In genomic region chr10:80827870-80828420, GRCm38 (mm10) we compare ENCODE assay signal across 9 mouse cellular contexts. TPM values are rescaled to one million over a fixed set of nuclear protein-coding genes. Genes with fewer than 3 reads are reported as not detected.
DNase-seq lines count a peak whose midpoint lies in the region; ATAC-seq and TF ChIP-seq lines count a peak whose summit lies in the region.
"Had no signal": no experiment of that assay in that cellular context is flagged by ENCODE, and none has a peak within 500 bp of the region (broad histone marks: within the 10 kb centered on the region; RNA-seq: fewer than 3 reads in every experiment).

No protein-coding gene starts in this region.

- H3K27me3 ChIP-seq in kidney, adult 2 months (replicated peaks; ENCODE audit: control insufficient read depth, insufficient read depth, low read length) = no peaks in the 10 kb centered on the region
- H3K27me3 ChIP-seq in hindbrain, embryonic 13.5 days = peaks cover 1% of the 10 kb centered on the region
- no peaks in the 10 kb centered on the region for H3K27me3 ChIP-seq in midbrain, embryonic 14.5 days (ENCODE audit: control insufficient read depth, insufficient read depth, low read length)
- H3K27me3 ChIP-seq: Patski had no signal

- peak overlapping the region; percentile 80 for H3K4me3 ChIP-seq in kidney, adult 2 months (ENCODE audit: insufficient read depth, low read depth, low read length)
- H3K4me3 ChIP-seq in brown adipose tissue, adult 24 weeks (ENCODE audit: insufficient read depth, low read depth, low read length) = peak overlapping the region; percentile 98
- peak overlapping the region; percentile 80 for H3K4me3 ChIP-seq in hindbrain, embryonic 13.5 days
- peak overlapping the region; percentile 74 for H3K4me3 ChIP-seq in midbrain, embryonic 14.5 days (replicated peaks; ENCODE audit: low read depth, low read length)

- no peak for ATAC-seq in hindbrain, embryonic 13.5 days (ENCODE audit: low FRiP score)
- no peak for ATAC-seq in midbrain, embryonic 14.5 days (ENCODE audit: low FRiP score, low TSS enrichment)
- ATAC-seq: Patski had no signal

- TF ChIP-seq POLR2A in kidney, adult 2 months (IDR thresholded peaks at IDR 0.05; ENCODE audit: low read depth, low read length) = no peak

- H3K36me3 ChIP-seq in kidney, adult 2 months (ENCODE audit: control insufficient read depth, insufficient read depth, low read length) = no peaks in the 10 kb centered on the region
- peaks cover 32% of the 10 kb centered on the region for H3K36me3 ChIP-seq in hindbrain, embryonic 13.5 days
- peaks cover 24% of the 10 kb centered on the region for H3K36me3 ChIP-seq in midbrain, embryonic 14.5 days (ENCODE audit: control insufficient read depth, insufficient read depth, low read length)

- 35% methylated on average over 10 of the region's 10 CpGs for WGBS in kidney, adult 2 months
- 80% methylated on average over 10 of the region's 10 CpGs for WGBS in hindbrain, embryonic 13.5 days
- WGBS in midbrain, embryonic 14.5 days = 80% methylated on average over 10 of the region's 10 CpGs

- H3K4me2 ChIP-seq in hindbrain, embryonic 13.5 days = peak overlapping the region; percentile 100
- H3K4me2 ChIP-seq in midbrain, embryonic 14.5 days (ENCODE audit: low read length) = peak overlapping the region; percentile 92

- peaks cover 26% of the 10 kb centered on the region for H3K4me1 ChIP-seq in kidney, adult 2 months (ENCODE audit: control insufficient read depth, insufficient read depth, low read length)
- no peaks in the 10 kb centered on the region; the same call in 1 of the 2 replicates for H3K4me1 ChIP-seq in brown adipose tissue, adult 24 weeks (ENCODE audit: control insufficient read depth, insufficient read depth, insufficient read length, low read length)
- peaks cover 40% of the 10 kb centered on the region for H3K4me1 ChIP-seq in hindbrain, embryonic 13.5 days (replicated peaks)
- peaks cover 10% of the 10 kb centered on the region for H3K4me1 ChIP-seq in midbrain, embryonic 14.5 days (ENCODE audit: control insufficient read depth, insufficient read depth, low read length)

- H3K9ac ChIP-seq in hindbrain, embryonic 13.5 days = peak overlapping the region; percentile 92
- peak overlapping the region; percentile 84; the same call in 1 of the 2 replicates for H3K9ac ChIP-seq in midbrain, embryonic 14.5 days (replicated peaks; ENCODE audit: low read length)

- peak; percentile 18 for DNase-seq in kidney, adult 2 months
- no peak for DNase-seq in kidney, adult 11 months
- DNase-seq in midbrain, embryonic 14.5 days = no peak
- no peak for DNase-seq in embryo, embryonic 10 days (ENCODE audit: low spot score)
- no peak for DNase-seq in kidney, postnatal 25 days
- DNase-seq in spleen, postnatal 4 days (ENCODE audit: low spot score in 2 of 2) = no peak

- no peak overlapping the region for H3K27ac ChIP-seq in kidney, adult 2 months (ENCODE audit: insufficient read depth, low read depth, low read length)
- no peak overlapping the region for H3K27ac ChIP-seq in brown adipose tissue, adult 24 weeks (replicated peaks; ENCODE audit: low read depth, low read length)
- H3K27ac ChIP-seq in hindbrain, embryonic 13.5 days = no peak overlapping the region
- no peak overlapping the region for H3K27ac ChIP-seq in midbrain, embryonic 14.5 days (replicated peaks; ENCODE audit: low read depth, low read length)

- no peak for TF ChIP-seq CTCF in kidney, adult 2 months (conservative IDR thresholded peaks at IDR 0.05; ENCODE audit: insufficient read depth, insufficient read length, low read depth, low read length)

- H3K9me3 ChIP-seq in hindbrain, embryonic 13.5 days = no peaks in the 10 kb centered on the region
- no peaks in the 10 kb centered on the region for H3K9me3 ChIP-seq in midbrain, embryonic 14.5 days (ENCODE audit: control insufficient read depth, low read length)

RNA-seq across cellular contexts. Expression of gene Oaz1, which starts 1.5 kb away (rescaled TPM):
- 1,045 and 1,074 TPM in 2 replicates for polyA plus RNA-seq in kidney, adult 2 months (2012; rRNA removed)
- polyA plus RNA-seq in brown adipose tissue, adult 24 weeks (2012; ENCODE audit: insufficient read depth, insufficient read length, missing spikeins) = 447 and 892 TPM in 2 replicates
- polyA plus RNA-seq in hindbrain, embryonic 13.5 days (2015; fragmentation: Nextera tagmentation; extraction: Ambion mirVana) = 1,227 and 1,240 TPM in 2 replicates
- 1,218 and 1,334 TPM in 2 replicates for polyA plus RNA-seq in midbrain, embryonic 14.5 days (2014; fragmentation: Nextera tagmentation; extraction: Ambion mirVana)

RNA-seq across cellular contexts. Expression of gene Jsrp1, which starts 14.6 kb away (rescaled TPM):
- polyA plus RNA-seq in kidney, adult 2 months (2012; rRNA removed) = 0.20 and 3.2 TPM in 2 replicates
- polyA plus RNA-seq in brown adipose tissue, adult 24 weeks (2012; ENCODE audit: insufficient read depth, insufficient read length, missing spikeins) = 2.4 and 4.9 TPM in 2 replicates
- polyA plus RNA-seq in hindbrain, embryonic 13.5 days (2015; fragmentation: Nextera tagmentation; extraction: Ambion mirVana) = 0.56 and 0.95 TPM in 2 replicates
- 0.23 and 0.30 TPM in 2 replicates for polyA plus RNA-seq in midbrain, embryonic 14.5 days (2014; fragmentation: Nextera tagmentation; extraction: Ambion mirVana)
- polyA plus RNA-seq: Patski had no signal

RNA-seq across cellular contexts. Expression of gene Lingo3, which starts 15.9 kb away (rescaled TPM):
- polyA plus RNA-seq in kidney, adult 2 months (2012; rRNA removed) = 0.03 and 0.09 TPM in 2 replicates
- not detected in 2 replicates for polyA plus RNA-seq in brown adipose tissue, adult 24 weeks (2012; ENCODE audit: insufficient read depth, insufficient read length, missing spikeins)
- polyA plus RNA-seq in hindbrain, embryonic 13.5 days (2015; fragmentation: Nextera tagmentation; extraction: Ambion mirVana) = 3.4 and 3.5 TPM in 2 replicates
- 6.2 and 7.3 TPM in 2 replicates for polyA plus RNA-seq in midbrain, embryonic 14.5 days (2014; fragmentation: Nextera tagmentation; extraction: Ambion mirVana)

RNA-seq across cellular contexts. Expression of gene Amh, which starts 22.9 kb away (rescaled TPM):
- polyA plus RNA-seq in kidney, adult 2 months (2012; rRNA removed) = 0.17 and 0.23 TPM in 2 replicates
- not detected in 2 replicates for polyA plus RNA-seq in brown adipose tissue, adult 24 weeks (2012; ENCODE audit: insufficient read depth, insufficient read length, missing spikeins)
- polyA plus RNA-seq in hindbrain, embryonic 13.5 days (2015; fragmentation: Nextera tagmentation; extraction: Ambion mirVana) = 0.22 TPM in 1 of 2 replicates, not detected in the other
- 0.12 TPM in 1 of 2 replicates, not detected in the other for polyA plus RNA-seq in midbrain, embryonic 14.5 days (2014; fragmentation: Nextera tagmentation; extraction: Ambion mirVana)

RNA-seq across cellular contexts. Expression of gene Lsm7, which starts 27.1 kb away (rescaled TPM):
- 79.0 and 98.1 TPM in 2 replicates for polyA plus RNA-seq in kidney, adult 2 months (2012; rRNA removed)
- polyA plus RNA-seq in brown adipose tissue, adult 24 weeks (2012; ENCODE audit: insufficient read depth, insufficient read length, missing spikeins) = 55.6 and 61.3 TPM in 2 replicates
- 210 and 237 TPM in 2 replicates for polyA plus RNA-seq in hindbrain, embryonic 13.5 days (2015; fragmentation: Nextera tagmentation; extraction: Ambion mirVana)
- polyA plus RNA-seq in midbrain, embryonic 14.5 days (2014; fragmentation: Nextera tagmentation; extraction: Ambion mirVana) = 256 and 328 TPM in 2 replicates
